12 mouse cellular contexts compared by ENCODE assay signal in the genomic region with DNA sequence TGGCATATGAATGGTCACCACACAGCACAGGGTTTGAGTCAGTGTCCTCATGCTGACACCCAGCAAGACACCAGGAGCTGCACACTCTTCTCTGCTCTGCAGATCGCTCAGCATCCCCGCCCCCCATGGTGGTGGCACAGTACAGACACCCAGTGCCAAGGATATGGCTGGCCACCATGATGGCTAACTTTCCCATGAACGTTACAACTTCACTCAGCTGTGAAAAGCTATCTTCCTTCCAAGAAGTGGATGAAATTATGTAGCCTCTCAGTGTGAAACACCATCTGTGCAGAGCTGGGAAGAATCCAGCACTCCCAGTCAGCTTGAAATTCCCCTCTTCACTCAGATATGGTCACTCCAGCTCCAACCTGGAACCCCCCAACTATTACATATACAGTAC. TPM values are rescaled to one million over a fixed set of nuclear protein-coding genes. Genes with fewer than 3 reads are reported as not detected.
DNase-seq lines count a peak whose midpoint lies in the region.
"Had no signal": no experiment of that assay in that cellular context is flagged by ENCODE, and none has a peak within 500 bp of the region (broad histone marks: within the 10 kb centered on the region; RNA-seq: fewer than 3 reads in every experiment).

No protein-coding gene starts in this region.

- peak; percentile 53 to 54 for DNase-seq in left cerebral cortex, adult 18-20 months (ENCODE audit: low spot score in 2 of 2)
- DNase-seq in left cerebral cortex, adult 11 months (ENCODE audit: low spot score) = no peak
- peak; percentile 89 for DNase-seq in cerebellum, adult 11-12 months
- peak; percentile 86 to 89 for DNase-seq in cerebellum, postnatal 25 days
- DNase-seq in right cerebral cortex, postnatal 4 days = peak; percentile 49
- no peak for DNase-seq in thymus, postnatal 4 days
- DNase-seq in embryo, embryonic 10 days (ENCODE audit: low spot score) = no peak
- DNase-seq: adrenal gland, postnatal 14 days; gastrocnemius, postnatal 36 days; heart, postnatal 36 days; layer of hippocampus, adult 9-11 months had no signal

RNA-seq across cellular contexts. Expression of a gene that starts 14.0 kb away (rescaled TPM):
- 10 to 100 TPM; 48.2 to 55.0 TPM for total RNA-seq in left cerebral cortex, adult 18-20 months (2021)

RNA-seq across cellular contexts. Expression of a gene that starts 14.1 kb away (rescaled TPM):
- total RNA-seq in left cerebral cortex, adult 18-20 months (2021) = 1 to 10 TPM; 1.1 to 1.2 TPM
- total RNA-seq: adrenal gland, postnatal 14 days; G1E; gastrocnemius, postnatal 36 days; heart, postnatal 36 days had no signal

Comparison
In these comparisons a context has a peak if more than half of its experiments do, and no peak if none do; other contexts are left out.
1. DNase-seq: peak in left cerebral cortex, adult 18-20 months (2 of 2), cerebellum, adult 11-12 months (single experiment), cerebellum, postnatal 25 days (2 of 2) and right cerebral cortex, postnatal 4 days (single experiment); none in left cerebral cortex, adult 11 months (single experiment), thymus, postnatal 4 days (single experiment) and embryo, embryonic 10 days (single experiment).